Mouse (Mus musculus): Measurements from ENCODE around the gene Prkn. TPM values are rescaled to one million over a fixed set of nuclear protein-coding genes. Genes with fewer than 3 reads are reported as not detected.
A peak's percentile ranks its signal among the peaks of the same experiment; 100 is the strongest.
"Not testable (repeated sequence)": the region's sequence is repeated elsewhere in the genome, so short reads cannot be mapped to it uniquely, and the experiment has no call there.

Prkn gene
- polyA plus RNA-seq, 1 experiment from 2014 or later: 5.7 TPM

- H3K27ac ChIP-seq (ENCODE audit: low read depth, low read length): no peak overlapping the region
- WGBS: 85% methylated on average over 3 of the region's 3 CpGs
Measured at GRCm38 (mm10) chr17:11994252-11994651, 1154.1 kb downstream of the Prkn start.

GRCm38 (mm10) chr17:11994754-11995153 is 1154.6 kb downstream of the Prkn start:
- not testable (repeated sequence) for H3K4me3 ChIP-seq (ENCODE audit: low read length); H3K27me3 ChIP-seq (replicated peaks; ENCODE audit: control insufficient read depth, insufficient read depth, low read length); H3K36me3 ChIP-seq (ENCODE audit: control insufficient read depth, insufficient read depth, low read length); ATAC-seq; H3K9ac ChIP-seq (ENCODE audit: low read depth, low read length); H3K4me2 ChIP-seq (ENCODE audit: low read length); H3K4me1 ChIP-seq (ENCODE audit: control insufficient read depth, insufficient read depth, low read depth, low read length); H3K27ac ChIP-seq (ENCODE audit: low read depth, low read length); H3K9me3 ChIP-seq (ENCODE audit: control insufficient read depth, low read length)
- WGBS: 90% methylated on average over 3 of the region's 3 CpGs

More at GRCm38 (mm10) chr17:11994252-11994651, 1154.1 kb downstream of the Prkn start:
- Histone ChIP-seq H3K4me1 (ENCODE audit: control insufficient read depth, insufficient read depth, low read depth, low read length) (no peaks in the 10 kb centered on the region), H3K4me2 (ENCODE audit: low read length) (no peak overlapping the region), H3K9ac (ENCODE audit: low read depth, low read length) (no peak overlapping the region), H3K9me3 (ENCODE audit: control insufficient read depth, low read length) (no peaks in the 10 kb centered on the region), H3K4me3 (ENCODE audit: low read length) (no peak overlapping the region), H3K36me3 (ENCODE audit: control insufficient read depth, insufficient read depth, low read length) (no peaks in the 10 kb centered on the region), H3K27me3 (replicated peaks; ENCODE audit: control insufficient read depth, insufficient read depth, low read length) (no peaks in the 10 kb centered on the region)
- ATAC-seq: no peak

DNA sequence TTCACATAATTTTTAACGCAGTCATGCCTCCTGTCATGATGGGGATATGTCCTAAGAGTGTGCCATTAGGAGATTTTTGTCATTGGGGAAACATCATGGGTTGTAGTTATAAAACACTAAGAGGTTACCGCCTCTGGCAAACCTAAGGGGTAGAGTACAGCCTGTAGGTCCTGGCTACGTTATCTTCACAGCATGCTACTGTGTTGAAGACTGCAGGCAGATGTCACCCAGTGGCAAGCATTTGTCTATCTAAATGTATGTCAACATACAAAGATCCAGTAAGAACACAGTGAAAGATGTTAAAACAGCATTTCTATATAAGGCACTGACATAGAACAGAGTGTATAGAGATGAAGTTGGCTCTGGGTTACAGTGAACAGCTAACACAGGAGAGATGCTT is 1155.3 kb downstream of the Prkn start:
- Histone ChIP-seq H3K4me1 (ENCODE audit: control insufficient read depth, insufficient read depth, low read depth, low read length) (no peaks in the 10 kb centered on the region), H3K4me2 (ENCODE audit: low read length) (no peak overlapping the region), H3K9ac (ENCODE audit: low read depth, low read length) (no peak overlapping the region), H3K36me3 (ENCODE audit: control insufficient read depth, insufficient read depth, low read length) (no peaks in the 10 kb centered on the region), H3K4me3 (ENCODE audit: low read length) (no peak overlapping the region), H3K27me3 (replicated peaks; ENCODE audit: control insufficient read depth, insufficient read depth, low read length) (no peaks in the 10 kb centered on the region), H3K27ac (ENCODE audit: low read depth, low read length) (no peak overlapping the region), H3K9me3 (ENCODE audit: control insufficient read depth, low read length) (no peaks in the 10 kb centered on the region)
- WGBS: 70% methylated on average over 3 of the region's 3 CpGs
- no peak for ATAC-seq

GRCm38 (mm10) chr17:11996311-11996710 is 1156.1 kb downstream of the Prkn start:
- no peak overlapping the region for H3K4me3 ChIP-seq (ENCODE audit: low read length)
- H3K4me2 ChIP-seq (ENCODE audit: low read length): no peak overlapping the region
- 56% methylated on average over 9 of the region's 9 CpGs for WGBS
- no peaks in the 10 kb centered on the region for H3K27me3 ChIP-seq (replicated peaks; ENCODE audit: control insufficient read depth, insufficient read depth, low read length)
- no peaks in the 10 kb centered on the region for H3K36me3 ChIP-seq (ENCODE audit: control insufficient read depth, insufficient read depth, low read length)
- H3K4me1 ChIP-seq (ENCODE audit: control insufficient read depth, insufficient read depth, low read depth, low read length): no peaks in the 10 kb centered on the region
- no peak overlapping the region for H3K9ac ChIP-seq (ENCODE audit: low read depth, low read length)
- ATAC-seq: no peak
- no peaks in the 10 kb centered on the region for H3K9me3 ChIP-seq (ENCODE audit: control insufficient read depth, low read length)
- no peak overlapping the region for H3K27ac ChIP-seq (ENCODE audit: low read depth, low read length)

DNA sequence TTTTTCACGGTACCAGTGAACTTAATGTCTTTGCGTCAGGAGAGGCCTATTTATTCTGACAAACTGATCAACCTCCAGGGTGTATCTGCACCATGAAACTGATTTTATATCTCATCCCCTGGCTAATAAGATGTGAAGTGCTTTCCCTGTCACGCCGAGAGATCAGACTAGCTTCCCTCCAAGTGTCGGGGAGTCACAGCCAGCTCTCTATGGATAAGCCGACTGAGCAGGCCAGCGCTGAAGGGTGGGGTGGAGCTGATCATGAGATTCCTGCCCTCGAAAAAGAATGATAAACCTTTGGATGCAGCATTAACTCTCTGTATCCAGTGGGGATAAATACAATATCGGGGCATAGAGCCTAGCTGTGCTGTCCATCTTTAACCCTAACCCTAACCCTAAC is 1160.1 kb downstream of the Prkn start:
- Histone ChIP-seq H3K4me3 (ENCODE audit: low read length) (no peak overlapping the region), H3K4me1 (ENCODE audit: control insufficient read depth, insufficient read depth, low read depth, low read length) (no peaks in the 10 kb centered on the region), H3K4me2 (ENCODE audit: low read length) (no peak overlapping the region), H3K27ac (ENCODE audit: low read depth, low read length) (no peak overlapping the region), H3K9ac (ENCODE audit: low read depth, low read length) (no peak overlapping the region), H3K27me3 (replicated peaks; ENCODE audit: control insufficient read depth, insufficient read depth, low read length) (no peaks in the 10 kb centered on the region), H3K36me3 (ENCODE audit: control insufficient read depth, insufficient read depth, low read length) (no peaks in the 10 kb centered on the region), H3K9me3 (ENCODE audit: control insufficient read depth, low read length) (no peaks in the 10 kb centered on the region)
- WGBS: 51% methylated on average over 9 of the region's 9 CpGs
- no peak for ATAC-seq

- Histone ChIP-seq H3K4me3 (ENCODE audit: low read length) (no peak overlapping the region), H3K9ac (ENCODE audit: low read depth, low read length) (no peak overlapping the region), H3K27ac (ENCODE audit: low read depth, low read length) (no peak overlapping the region), H3K9me3 (ENCODE audit: control insufficient read depth, low read length) (peaks cover 8% of the 10 kb centered on the region; the same call in 1 of the 2 replicates), H3K4me1 (ENCODE audit: control insufficient read depth, insufficient read depth, low read depth, low read length) (no peaks in the 10 kb centered on the region), H3K36me3 (ENCODE audit: control insufficient read depth, insufficient read depth, low read length) (no peaks in the 10 kb centered on the region), H3K27me3 (replicated peaks; ENCODE audit: control insufficient read depth, insufficient read depth, low read length) (no peaks in the 10 kb centered on the region), H3K4me2 (ENCODE audit: low read length) (no peak overlapping the region)
- 47% methylated on average over 3 of the region's 3 CpGs for WGBS
- no peak for ATAC-seq
Measured at GRCm38 (mm10) chr17:12021326-12021725, 1181.1 kb downstream of the Prkn start.

DNA sequence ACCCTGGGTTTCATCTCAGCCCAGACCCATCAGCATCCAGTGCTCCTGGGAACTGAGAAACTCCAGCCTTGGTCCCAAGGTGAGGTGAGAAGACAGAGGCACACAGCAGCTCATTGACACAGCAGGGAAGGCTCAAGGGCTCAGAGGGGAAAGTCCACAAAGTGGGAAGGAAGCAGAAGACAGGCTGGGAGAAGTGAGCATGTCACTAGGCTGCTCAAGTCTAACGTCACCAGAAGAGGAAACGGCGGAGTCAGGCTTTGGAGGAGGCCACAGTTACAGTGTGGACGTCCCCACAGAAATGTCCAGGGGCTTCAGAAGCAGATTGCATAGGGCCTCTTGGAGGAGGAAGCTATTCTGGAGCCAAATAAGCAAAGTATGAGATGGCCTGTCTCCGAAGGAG is 1189.2 kb downstream of the Prkn start:
- no peak overlapping the region for H3K27ac ChIP-seq (ENCODE audit: low read depth, low read length)
- ATAC-seq: no peak

DNA sequence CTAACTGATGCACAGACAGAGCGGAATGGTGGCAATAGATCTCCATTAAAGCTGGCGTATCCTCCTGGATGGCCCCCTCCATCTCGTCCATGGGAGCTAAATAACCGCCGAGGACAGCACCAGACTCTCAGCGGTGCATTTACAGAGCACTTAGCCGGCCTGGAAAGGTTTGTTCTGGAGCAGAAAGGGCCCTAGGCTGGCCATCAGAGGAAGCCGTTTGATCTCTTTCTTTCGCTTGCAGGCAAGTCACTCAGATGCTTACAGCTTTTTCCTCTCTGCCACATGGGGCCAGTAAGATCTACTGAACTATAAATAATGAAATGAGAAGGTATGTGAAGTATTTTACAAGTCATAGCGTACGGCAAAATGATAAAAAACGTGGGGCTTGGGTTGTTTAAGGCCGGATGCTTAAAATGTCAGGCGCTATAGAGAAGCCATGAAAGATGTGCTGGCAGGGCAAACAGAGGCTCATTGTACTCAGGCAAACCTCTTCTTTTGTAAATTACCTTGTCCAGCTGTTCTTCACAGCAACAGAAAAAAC is 1189.8 kb downstream of the Prkn start:
- 8% methylated on average over 14 of the region's 14 CpGs for WGBS
- H3K27ac ChIP-seq (ENCODE audit: low read depth, low read length): peak overlapping the region; percentile 33
- H3K4me3 ChIP-seq (ENCODE audit: low read length): peak overlapping the region; percentile 7; the same call in 1 of the 2 replicates
- H3K36me3 ChIP-seq (ENCODE audit: control insufficient read depth, insufficient read depth, low read length): no peaks in the 10 kb centered on the region
- ATAC-seq: peak; percentile 48
- peaks cover 14% of the 10 kb centered on the region for H3K4me1 ChIP-seq (ENCODE audit: control insufficient read depth, insufficient read depth, low read depth, low read length)
- no peaks in the 10 kb centered on the region for H3K27me3 ChIP-seq (replicated peaks; ENCODE audit: control insufficient read depth, insufficient read depth, low read length)
- 0 out of 2 replicates have a peak overlapping the region, but pooled peaks have one; percentile 9 for H3K9ac ChIP-seq (ENCODE audit: low read depth, low read length)
- H3K4me2 ChIP-seq (ENCODE audit: low read length): peak overlapping the region; percentile 35
- no peaks in the 10 kb centered on the region for H3K9me3 ChIP-seq (ENCODE audit: control insufficient read depth, low read length)

More for the DNA sequence above, 1189.2 kb downstream of the Prkn start:
- Histone ChIP-seq H3K9me3 (ENCODE audit: control insufficient read depth, low read length) (no peaks in the 10 kb centered on the region), H3K4me2 (ENCODE audit: low read length) (peak overlapping the region; percentile 35; the same call in 1 of the 2 replicates), H3K4me1 (ENCODE audit: control insufficient read depth, insufficient read depth, low read depth, low read length) (peaks cover 14% of the 10 kb centered on the region), H3K27me3 (replicated peaks; ENCODE audit: control insufficient read depth, insufficient read depth, low read length) (no peaks in the 10 kb centered on the region), H3K4me3 (ENCODE audit: low read length) (no peak overlapping the region), H3K9ac (ENCODE audit: low read depth, low read length) (no peak overlapping the region), H3K36me3 (ENCODE audit: control insufficient read depth, insufficient read depth, low read length) (no peaks in the 10 kb centered on the region)
- WGBS: 88% methylated on average over 5 of the region's 5 CpGs

- H3K4me2 ChIP-seq (ENCODE audit: low read length): peak overlapping the region; percentile 37
- no peaks in the 10 kb centered on the region for H3K36me3 ChIP-seq (ENCODE audit: control insufficient read depth, insufficient read depth, low read length)
- H3K4me3 ChIP-seq (ENCODE audit: low read length): peak overlapping the region; percentile 7; the same call in 1 of the 2 replicates
- H3K4me1 ChIP-seq (ENCODE audit: control insufficient read depth, insufficient read depth, low read depth, low read length): peaks cover 14% of the 10 kb centered on the region
- H3K27ac ChIP-seq (ENCODE audit: low read depth, low read length): peak overlapping the region; percentile 5; the same call in 1 of the 2 replicates
- ATAC-seq: 0 out of 2 replicates have a peak, but pooled peaks have one; percentile 15
- H3K9me3 ChIP-seq (ENCODE audit: control insufficient read depth, low read length): no peaks in the 10 kb centered on the region
- WGBS: 8% methylated on average over 11 of the region's 11 CpGs
- no peaks in the 10 kb centered on the region for H3K27me3 ChIP-seq (replicated peaks; ENCODE audit: control insufficient read depth, insufficient read depth, low read length)
- peak overlapping the region; percentile 1; the same call in 1 of the 2 replicates for H3K9ac ChIP-seq (ENCODE audit: low read depth, low read length)
Measured at GRCm38 (mm10) chr17:12030556-12031160, 1190.5 kb downstream of the Prkn start.
